Mouse (Mus musculus): ENCODE measurements around the gene Rhobtb3. TPM values are rescaled to one million over a fixed set of nuclear protein-coding genes. Genes with fewer than 3 reads are reported as not detected.
A peak's percentile ranks its signal among the peaks of the same experiment; 100 is the strongest.

Rhobtb3 gene
- polyA plus RNA-seq, 1 experiment from 2014 or later = 44.0 TPM

GRCm38 (mm10) chr13:75843331-75843730 lies 100.4 kb downstream of the Rhobtb3 start:
- no peak overlapping the region for H3K4me3 ChIP-seq
- no peak overlapping the region for H3K4me2 ChIP-seq
- no peak for ATAC-seq (ENCODE audit: insufficient number of reproducible peaks, insufficient read depth, low FRiP score, low TSS enrichment, low read depth)
- no peaks in the 10 kb centered on the region for H3K27me3 ChIP-seq
- H3K27ac ChIP-seq = no peak overlapping the region
- no peaks in the 10 kb centered on the region for H3K9me3 ChIP-seq
- no peak overlapping the region for H3K9ac ChIP-seq
- peaks cover 24% of the 10 kb centered on the region for H3K4me1 ChIP-seq
- H3K36me3 ChIP-seq = no peaks in the 10 kb centered on the region
- WGBS = 93% methylated on average over 5 of the region's 5 CpGs

- Histone ChIP-seq H3K36me3 (no peaks in the 10 kb centered on the region), H3K27me3 (no peaks in the 10 kb centered on the region), H3K4me1 (peaks cover 24% of the 10 kb centered on the region), H3K4me2 (0 out of 2 replicates have a peak overlapping the region, but pooled peaks have one; percentile 85), H3K9me3 (no peaks in the 10 kb centered on the region), H3K9ac (no peak overlapping the region), H3K27ac (no peak overlapping the region), H3K4me3 (no peak overlapping the region)
- no peak for ATAC-seq (ENCODE audit: insufficient number of reproducible peaks, insufficient read depth, low FRiP score, low TSS enrichment, low read depth)
- WGBS = 80% methylated on average over 3 of the region's 3 CpGs
These were observed 101.8 kb downstream of the Rhobtb3 start for GRCm38 (mm10) chr13:75841950-75842349.

- H3K4me2 ChIP-seq = peak overlapping the region; percentile 85
- H3K27me3 ChIP-seq = no peaks in the 10 kb centered on the region
- H3K4me3 ChIP-seq = peak overlapping the region; percentile 53
- 60% methylated on average over 6 of the region's 6 CpGs for WGBS
- no peaks in the 10 kb centered on the region for H3K9me3 ChIP-seq
- no peak for ATAC-seq (ENCODE audit: insufficient number of reproducible peaks, insufficient read depth, low FRiP score, low TSS enrichment, low read depth)
- H3K9ac ChIP-seq = peak overlapping the region; percentile 69
- no peaks in the 10 kb centered on the region for H3K36me3 ChIP-seq
- no peak overlapping the region for H3K27ac ChIP-seq
- peaks cover 24% of the 10 kb centered on the region for H3K4me1 ChIP-seq
These were observed 102.9 kb downstream of the Rhobtb3 start for GRCm38 (mm10) chr13:75840752-75841285.

- peak within 1 kb of the TSS; percentile 53 for H3K4me3 ChIP-seq
- H3K4me2 ChIP-seq = peak within 1 kb of the TSS; percentile 85
- peaks cover 24% of the 10 kb centered on the region for H3K4me1 ChIP-seq
- peak; percentile 79 for ATAC-seq (ENCODE audit: insufficient number of reproducible peaks, insufficient read depth, low FRiP score, low TSS enrichment, low read depth)
- no peaks in the 10 kb centered on the region for H3K9me3 ChIP-seq
- H3K27me3 ChIP-seq = no peaks in the 10 kb centered on the region
- H3K9ac ChIP-seq = peak within 1 kb of the TSS; percentile 69
- under 1% methylated on average over 12 of the region's 12 CpGs for whole genome bisulfite sequencing
- H3K27ac ChIP-seq = peak within 1 kb of the TSS; percentile 70
- H3K36me3 ChIP-seq = no peaks in the 10 kb centered on the region
These were observed 103.8 kb downstream of the Rhobtb3 start, which contains the start of gene Glrx for GRCm38 (mm10) chr13:75839719-75840481. TSS of gene Glrx (plus strand) at chr13:75839868.

- Histone ChIP-seq H3K9ac (no peak overlapping the region), H3K27ac (no peak overlapping the region), H3K27me3 (no peaks in the 10 kb centered on the region), H3K4me3 (no peak overlapping the region), H3K4me1 (peaks cover 22% of the 10 kb centered on the region), H3K9me3 (no peaks in the 10 kb centered on the region), H3K36me3 (no peaks in the 10 kb centered on the region), H3K4me2 (no peak overlapping the region)
- no peak for ATAC-seq (ENCODE audit: insufficient number of reproducible peaks, insufficient read depth, low FRiP score, low TSS enrichment, low read depth)
- WGBS = 77% methylated on average over 4 of the region's 4 CpGs
These were observed 105.2 kb downstream of the Rhobtb3 start for GRCm38 (mm10) chr13:75838506-75838905.

GRCm38 (mm10) chr13:75835461-75835860 lies 108.3 kb downstream of the Rhobtb3 start:
- no peak overlapping the region for H3K27ac ChIP-seq
- no peaks in the 10 kb centered on the region for H3K9me3 ChIP-seq
- 71% methylated on average over 2 of the region's 2 CpGs for whole genome bisulfite sequencing
- no peak overlapping the region for H3K4me3 ChIP-seq
- H3K9ac ChIP-seq = no peak overlapping the region
- H3K36me3 ChIP-seq = no peaks in the 10 kb centered on the region
- no peaks in the 10 kb centered on the region for H3K27me3 ChIP-seq
- ATAC-seq (ENCODE audit: insufficient number of reproducible peaks, insufficient read depth, low FRiP score, low TSS enrichment, low read depth) = no peak
- no peak overlapping the region for H3K4me2 ChIP-seq
- peaks cover 10% of the 10 kb centered on the region for H3K4me1 ChIP-seq

- H3K4me1 ChIP-seq = no peaks in the 10 kb centered on the region; the same call in 1 of the 2 replicates
- H3K9me3 ChIP-seq = no peaks in the 10 kb centered on the region
- H3K27ac ChIP-seq = no peak overlapping the region
- no peak overlapping the region for H3K9ac ChIP-seq
- ATAC-seq (ENCODE audit: insufficient number of reproducible peaks, insufficient read depth, low FRiP score, low TSS enrichment, low read depth) = no peak
- no peak overlapping the region for H3K4me3 ChIP-seq
- H3K36me3 ChIP-seq = no peaks in the 10 kb centered on the region
- H3K4me2 ChIP-seq = no peak overlapping the region
- no peaks in the 10 kb centered on the region for H3K27me3 ChIP-seq
These were observed 110.2 kb downstream of the Rhobtb3 start for GRCm38 (mm10) chr13:75833499-75833898.

- H3K4me1 ChIP-seq = no peaks in the 10 kb centered on the region; the same call in 1 of the 2 replicates
- no peak overlapping the region for H3K9ac ChIP-seq
- H3K4me3 ChIP-seq = no peak overlapping the region
- no peak overlapping the region for H3K27ac ChIP-seq
- no peaks in the 10 kb centered on the region for H3K27me3 ChIP-seq
- no peaks in the 10 kb centered on the region for H3K36me3 ChIP-seq
- no peak overlapping the region for H3K4me2 ChIP-seq
- no peaks in the 10 kb centered on the region for H3K9me3 ChIP-seq
- no peak for ATAC-seq (ENCODE audit: insufficient number of reproducible peaks, insufficient read depth, low FRiP score, low TSS enrichment, low read depth)
These were observed 111.0 kb downstream of the Rhobtb3 start for GRCm38 (mm10) chr13:75832697-75833096.

- Histone ChIP-seq H3K9me3 (no peaks in the 10 kb centered on the region), H3K27ac (no peak overlapping the region), H3K27me3 (no peaks in the 10 kb centered on the region), H3K4me1 (no peaks in the 10 kb centered on the region; the same call in 1 of the 2 replicates), H3K36me3 (no peaks in the 10 kb centered on the region), H3K4me3 (no peak overlapping the region), H3K9ac (no peak overlapping the region), H3K4me2 (no peak overlapping the region)
- WGBS = 85% methylated on average over 6 of the region's 6 CpGs
- ATAC-seq (ENCODE audit: insufficient number of reproducible peaks, insufficient read depth, low FRiP score, low TSS enrichment, low read depth) = no peak
These were observed 112.0 kb downstream of the Rhobtb3 start for GRCm38 (mm10) chr13:75831710-75832109.

GRCm38 (mm10) chr13:75830708-75831107 lies 113.0 kb downstream of the Rhobtb3 start:
- H3K9me3 ChIP-seq = no peaks in the 10 kb centered on the region
- no peaks in the 10 kb centered on the region for H3K36me3 ChIP-seq
- H3K27ac ChIP-seq = no peak overlapping the region
- 88% methylated on average over 1 of the region's 1 CpGs for WGBS
- H3K4me1 ChIP-seq = no peaks in the 10 kb centered on the region; the same call in 1 of the 2 replicates
- no peaks in the 10 kb centered on the region for H3K27me3 ChIP-seq
- ATAC-seq (ENCODE audit: insufficient number of reproducible peaks, insufficient read depth, low FRiP score, low TSS enrichment, low read depth) = no peak
- H3K4me3 ChIP-seq = no peak overlapping the region
- H3K9ac ChIP-seq = no peak overlapping the region
- no peak overlapping the region for H3K4me2 ChIP-seq

GRCm38 (mm10) chr13:75825388-75825787 lies 118.3 kb downstream of the Rhobtb3 start:
- H3K4me3 ChIP-seq = no peak overlapping the region
- 98% methylated on average over 1 of the region's 1 CpGs for WGBS
- no peak for ATAC-seq (ENCODE audit: insufficient number of reproducible peaks, insufficient read depth, low FRiP score, low TSS enrichment, low read depth)
- no peaks in the 10 kb centered on the region for H3K36me3 ChIP-seq
- H3K27me3 ChIP-seq = no peaks in the 10 kb centered on the region
- H3K4me1 ChIP-seq = no peaks in the 10 kb centered on the region
- no peak overlapping the region for H3K4me2 ChIP-seq
- H3K27ac ChIP-seq = no peak overlapping the region
- H3K9me3 ChIP-seq = no peaks in the 10 kb centered on the region
- H3K9ac ChIP-seq = no peak overlapping the region
